Mouse (Mus musculus) monocyte, adult 5-6 weeks (primary cell): Measurements from ENCODE around the gene Flt1. TPM values are rescaled to one million over a fixed set of nuclear protein-coding genes. Genes with fewer than 3 reads are reported as not detected.

Source experiments
- ATAC-seq: fragments of 153-309, 156-312 bp; replicated peaks from 2 replicates; pipeline ENCODE4 v1.8.0; 2017; ENCODE audit warnings: mild to moderate bottlenecking; ENCODE audit not compliant: low TSS enrichment, insufficient number of reproducible peaks, severe bottlenecking, poor library complexity, low FRiP score
- total RNA-seq: library from RNA; stranded (forward); fragments of 200-1000, 200-491, 200-594 nt; gene quantifications from 3 replicates; pipeline ENCODE4 v1.2.3, GENCODE M21; 2017

Gene Flt1
- total RNA-seq, 1 experiment from 2014 or later = 18.7 TPM

DNA sequence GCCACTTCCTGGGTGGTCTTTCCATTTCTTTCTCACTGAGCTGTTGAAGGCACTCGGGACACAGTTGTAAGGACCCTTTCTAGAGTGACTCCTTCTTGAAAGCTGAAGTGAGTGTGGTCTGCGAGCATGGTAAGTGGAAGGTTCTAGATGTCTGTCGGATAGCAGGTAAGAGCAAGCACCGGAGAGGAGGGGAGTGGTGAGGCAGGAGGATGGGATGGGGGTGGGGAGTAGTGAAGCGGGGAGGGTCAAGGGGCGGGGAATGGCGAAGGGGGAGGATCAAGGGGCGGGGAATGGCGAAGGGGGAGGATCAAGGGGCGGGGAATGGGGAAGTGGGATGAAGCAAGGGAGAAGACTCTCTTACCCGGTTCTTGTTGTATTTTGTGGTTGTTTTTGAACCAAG, 91.8 kb downstream of the Flt1 start:
- ATAC-seq = no peak

DNA sequence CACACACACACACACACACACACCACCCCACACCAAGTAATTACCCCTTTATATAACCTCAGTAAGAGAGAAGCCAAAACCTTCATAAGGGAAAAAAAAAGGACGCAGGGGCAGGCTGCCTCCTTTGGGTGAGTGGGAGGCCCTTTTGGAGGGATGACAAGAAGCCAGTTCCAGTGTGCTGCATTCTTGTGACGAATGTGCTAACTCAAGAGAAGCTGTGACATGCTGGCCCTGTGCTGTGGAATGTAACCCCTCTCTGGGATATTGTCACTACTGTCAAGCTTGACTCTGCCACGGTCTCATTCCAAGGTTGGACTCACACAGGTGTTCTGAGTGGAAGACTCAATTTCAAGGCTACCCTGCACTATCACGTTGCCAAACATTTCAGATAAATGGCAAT, 93.1 kb downstream of the Flt1 start:
- ATAC-seq = no peak

DNA sequence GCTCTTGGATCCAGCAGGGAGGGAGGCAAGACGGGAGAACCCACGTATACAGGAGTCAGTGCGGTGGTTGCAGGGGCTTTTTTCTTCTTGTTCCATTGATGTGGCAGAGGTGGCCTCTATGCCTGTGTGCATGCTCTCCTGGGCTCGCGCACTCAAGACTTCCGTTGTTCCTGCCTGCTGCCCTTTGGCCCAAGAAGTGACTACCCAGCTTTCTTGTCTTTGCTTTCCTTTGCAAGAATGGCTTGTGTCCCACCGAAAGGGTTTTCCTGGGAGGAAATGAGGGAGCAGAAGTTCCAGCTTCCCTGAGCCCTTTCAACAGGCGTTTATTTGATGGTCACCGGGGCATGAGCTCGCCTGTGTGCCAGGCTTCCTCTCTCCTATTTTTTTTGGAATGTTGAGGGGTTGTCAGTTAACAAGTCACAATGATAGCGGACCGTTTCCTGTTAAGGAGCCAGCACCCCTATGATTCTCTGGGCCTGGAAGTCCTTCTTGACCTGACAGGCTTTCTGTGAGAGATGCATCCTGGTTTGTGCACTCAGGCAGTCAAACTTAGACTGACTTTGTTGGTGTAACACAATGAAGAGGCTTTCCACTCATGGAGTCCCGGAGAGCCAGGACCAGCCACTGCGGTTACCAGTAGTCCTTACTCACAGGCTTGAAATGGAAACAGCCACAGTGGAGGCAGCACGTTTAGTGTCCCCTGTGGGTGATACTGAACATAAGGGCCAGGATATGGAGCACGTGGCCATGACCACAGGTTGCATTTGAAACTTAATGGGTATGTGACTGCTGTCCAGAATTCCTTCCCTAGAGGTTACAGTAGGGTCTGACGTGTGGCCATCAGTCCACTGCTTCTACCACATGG, 95.2 kb downstream of the Flt1 start:
- ATAC-seq = no peak

DNA sequence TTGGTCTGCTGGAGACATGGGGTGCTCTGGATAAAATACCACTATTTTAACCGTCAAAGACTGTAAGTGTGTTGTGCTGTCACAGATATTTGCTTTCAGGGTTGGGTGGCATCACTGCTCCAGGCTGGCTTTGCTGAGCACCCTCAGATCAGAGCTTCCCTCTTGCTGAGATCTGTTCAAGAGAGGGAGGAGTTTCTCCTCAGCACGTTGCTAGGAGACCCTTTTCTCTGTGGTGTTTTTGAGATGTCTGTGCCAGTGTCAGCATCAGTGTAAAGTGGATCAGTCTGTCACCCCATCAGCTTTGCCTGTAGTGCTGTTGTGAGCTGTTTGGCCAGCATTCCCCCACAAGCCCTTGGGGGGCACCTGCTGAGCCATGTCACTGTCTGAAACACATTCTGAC, 98.9 kb downstream of the Flt1 start:
- no peak for ATAC-seq

DNA sequence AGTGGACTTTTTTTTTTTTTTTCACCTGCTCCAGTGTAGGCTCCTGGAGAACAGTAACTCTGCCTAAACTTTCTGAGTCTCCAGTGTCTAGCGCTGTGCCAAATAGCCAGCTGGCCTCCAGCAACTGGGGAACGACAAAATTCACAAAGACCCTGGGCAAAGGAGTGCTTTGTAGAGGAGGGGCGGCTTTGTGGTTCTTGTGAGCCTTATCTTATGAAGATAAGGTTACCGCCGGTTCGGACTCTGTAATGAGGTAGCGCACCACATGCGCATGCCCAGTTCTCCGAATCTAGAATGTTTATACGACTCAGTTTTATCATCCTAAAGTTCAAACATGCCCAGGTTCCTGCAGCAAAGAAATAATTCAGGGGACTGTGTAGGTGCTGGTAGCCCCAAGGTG, 102.1 kb downstream of the Flt1 start:
- no peak for ATAC-seq

DNA sequence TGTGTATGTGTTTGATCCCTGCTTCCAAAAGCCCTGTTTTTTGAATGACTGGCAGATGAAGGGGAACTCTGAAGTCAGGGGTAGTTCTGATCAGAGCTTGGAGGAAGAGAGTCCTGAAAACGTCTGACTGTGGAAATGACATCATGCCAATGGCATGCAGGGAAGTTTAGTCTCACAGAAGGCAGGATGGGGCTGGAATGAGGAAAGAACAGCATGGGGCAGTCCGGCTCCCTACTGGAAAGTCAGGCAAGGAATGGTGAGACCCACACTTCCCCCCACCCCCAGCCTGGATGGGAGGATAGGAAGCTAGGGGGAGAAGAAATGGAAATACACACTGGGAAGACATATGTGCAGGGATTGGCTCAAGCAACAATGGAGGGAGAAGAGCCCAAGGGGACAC, 105.6 kb downstream of the Flt1 start:
- ATAC-seq = no peak

DNA sequence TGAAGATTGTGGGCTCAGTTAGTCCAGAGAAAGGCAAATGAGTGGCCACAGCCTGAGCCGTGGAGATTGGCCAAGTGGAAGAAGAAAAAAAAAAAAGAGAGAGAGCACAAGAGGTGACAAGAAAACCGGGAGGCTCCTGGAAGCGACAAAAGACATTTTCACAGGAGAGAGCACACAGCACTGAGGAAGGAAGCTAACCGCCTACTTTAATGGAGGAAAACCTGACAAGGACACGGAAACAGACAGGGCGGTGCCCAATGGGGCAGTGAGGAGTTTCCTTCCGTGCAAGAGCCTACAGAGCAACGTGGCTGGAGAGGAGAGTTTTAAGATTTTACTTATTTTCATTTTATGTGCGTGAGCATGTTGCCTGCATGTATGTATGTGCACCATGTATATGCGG, 107.6 kb downstream of the Flt1 start:
- ATAC-seq = no peak

DNA sequence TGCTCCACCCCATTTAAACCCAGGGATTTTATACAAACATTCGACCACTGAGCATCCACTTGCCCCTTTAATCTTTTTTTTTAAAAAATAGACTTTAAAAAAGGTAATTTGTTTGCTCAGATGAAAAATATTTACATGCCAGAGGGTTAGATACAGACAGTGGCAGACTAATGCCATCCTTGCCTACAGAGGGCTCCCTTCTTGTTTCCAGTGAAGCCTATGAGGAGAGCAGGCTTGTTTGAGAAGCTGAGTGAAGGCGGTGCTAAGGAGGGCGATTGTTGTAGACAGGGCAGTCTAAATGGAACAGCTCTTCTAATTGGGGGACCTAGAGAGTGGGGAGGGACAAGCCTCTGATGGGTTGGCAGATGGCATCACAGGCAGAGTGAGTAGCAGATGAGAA, 109.4 kb downstream of the Flt1 start:
- no peak for ATAC-seq

DNA sequence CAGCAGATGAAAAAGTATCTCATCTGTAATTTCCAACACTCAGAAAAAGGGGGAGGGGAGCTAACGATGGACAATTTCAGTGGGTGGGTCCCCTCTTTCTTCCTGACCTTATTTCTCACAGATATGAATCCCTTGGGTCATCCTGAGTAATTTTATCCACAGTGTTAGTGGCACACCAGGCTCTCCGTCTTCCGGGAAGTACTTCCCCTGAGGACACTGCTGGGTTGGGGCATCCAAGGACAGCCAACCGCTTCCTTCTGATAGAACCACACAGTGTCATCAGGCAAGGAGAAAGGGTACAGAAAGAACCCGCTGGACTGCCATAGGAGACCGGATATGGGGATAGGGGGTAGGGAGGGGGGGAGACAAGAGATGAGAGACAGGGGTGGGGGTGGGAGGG, 111.2 kb downstream of the Flt1 start:
- ATAC-seq = no peak

DNA sequence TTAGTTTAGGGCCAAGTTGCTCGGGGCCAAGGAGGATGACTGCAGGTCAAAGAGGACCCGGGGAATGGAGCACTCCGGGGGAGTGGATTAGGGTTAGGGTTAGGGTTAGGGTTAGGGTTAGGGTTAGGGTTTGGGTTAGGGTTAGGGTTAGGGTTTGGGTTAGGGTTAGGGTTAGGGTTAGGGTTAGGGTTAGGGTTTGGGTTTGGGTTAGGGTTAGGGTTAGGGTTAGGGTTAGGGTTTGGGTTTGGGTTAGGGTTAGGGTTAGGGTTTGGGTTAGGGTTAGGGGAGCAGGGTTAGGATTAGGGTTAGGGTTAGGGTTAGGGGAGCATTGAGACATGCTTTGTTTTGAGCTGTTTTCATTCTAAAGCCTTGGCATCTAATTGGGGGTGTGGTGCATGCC, 114.5 kb downstream of the Flt1 start:
- ATAC-seq = peak; percentile 99

DNA sequence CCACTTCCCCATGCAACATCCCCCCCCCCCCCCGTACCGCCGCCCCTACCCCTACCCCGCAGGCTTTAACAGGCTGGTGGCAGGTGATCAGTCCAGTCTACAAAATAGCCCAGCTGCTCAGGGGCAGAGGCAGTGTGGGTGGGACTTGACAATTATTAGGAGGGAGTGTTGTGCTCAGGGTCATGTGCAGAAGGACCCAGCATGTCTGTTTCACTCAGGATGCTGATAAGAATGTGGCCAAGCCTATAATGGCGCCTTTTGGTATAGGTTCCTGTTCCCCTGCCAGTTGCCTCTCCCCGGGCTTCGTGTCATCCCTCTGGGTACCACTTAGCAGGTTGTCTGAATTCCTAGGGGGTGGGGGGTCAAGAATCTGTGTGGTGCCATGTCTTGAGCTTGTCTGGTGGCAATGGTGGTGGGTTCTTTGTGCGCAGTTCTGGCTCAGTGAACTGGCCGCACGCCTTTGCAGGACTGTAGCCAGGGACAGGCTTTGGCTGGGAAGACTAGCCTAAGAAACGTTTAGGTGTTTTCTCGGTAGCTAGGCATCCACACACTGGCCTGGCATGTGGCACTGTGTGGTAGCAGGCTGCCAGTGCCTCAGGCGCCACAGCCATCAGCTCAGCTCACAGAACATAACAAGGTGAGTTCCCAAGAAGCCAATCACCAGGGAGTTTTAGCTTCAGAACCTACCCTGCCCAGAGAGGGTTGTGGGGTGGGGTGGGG, 118.4 kb downstream of the Flt1 start:
- ATAC-seq = no peak

DNA sequence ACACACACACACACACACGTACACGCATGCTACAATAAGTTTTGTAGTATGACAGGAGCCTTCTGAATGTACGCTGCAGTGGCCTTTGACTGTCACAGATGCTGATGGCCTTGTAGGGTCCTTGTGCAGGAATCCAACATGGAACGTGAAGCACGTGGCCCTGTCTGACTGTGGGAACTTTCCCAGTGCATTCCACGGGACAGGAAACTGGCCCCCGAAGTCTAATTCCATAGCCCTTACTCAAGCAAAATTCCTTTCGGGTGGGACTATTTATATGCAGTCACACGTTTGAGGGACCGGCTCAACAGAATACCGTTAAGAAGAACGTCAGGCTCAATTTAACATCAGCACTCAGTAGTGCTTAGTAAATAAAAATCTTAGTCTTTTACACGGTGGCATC, 119.1 kb downstream of the Flt1 start:
- no peak for ATAC-seq

DNA sequence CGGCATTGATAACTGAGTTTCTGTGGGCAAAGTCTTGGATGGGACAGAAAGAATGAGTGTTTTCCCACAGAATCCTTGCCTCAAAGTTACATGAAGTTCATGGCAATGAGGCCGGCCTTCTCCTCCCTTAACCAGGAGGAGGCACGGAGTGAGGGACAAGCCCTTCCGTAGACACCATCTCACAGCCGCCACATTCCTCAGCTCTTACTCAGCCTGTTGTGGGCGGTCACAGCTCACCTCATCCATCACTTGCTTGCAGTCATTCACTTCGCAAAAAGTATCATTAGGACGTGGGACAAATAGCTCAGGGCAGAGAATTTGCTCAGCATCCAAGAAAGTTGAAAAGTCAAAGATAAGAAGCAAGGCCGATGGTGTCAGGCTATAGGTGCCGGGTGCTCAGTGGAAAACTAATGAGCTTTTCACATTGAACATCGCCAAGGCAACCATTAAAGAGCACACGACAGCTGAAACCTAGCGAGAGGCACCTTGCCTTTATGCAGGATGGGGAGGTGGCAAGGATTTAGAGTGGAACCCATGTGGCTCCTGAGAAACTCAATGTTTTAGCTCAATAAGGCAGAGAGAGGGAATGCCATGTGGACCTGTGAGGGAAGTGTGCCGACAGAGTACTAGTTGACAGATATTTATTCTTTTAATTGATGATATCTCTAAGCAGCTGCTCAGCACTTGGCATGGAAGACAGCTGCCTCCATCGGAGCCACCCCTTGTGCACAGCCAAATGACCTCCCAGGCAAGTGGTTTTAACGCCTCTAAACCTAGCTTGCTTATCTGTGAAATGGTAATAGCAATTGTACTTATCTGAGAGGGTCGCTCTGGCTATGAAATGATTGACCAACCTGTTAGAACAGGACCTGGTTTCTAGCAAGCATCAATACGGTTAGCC, 124.1 kb downstream of the Flt1 start:
- no peak for ATAC-seq

DNA sequence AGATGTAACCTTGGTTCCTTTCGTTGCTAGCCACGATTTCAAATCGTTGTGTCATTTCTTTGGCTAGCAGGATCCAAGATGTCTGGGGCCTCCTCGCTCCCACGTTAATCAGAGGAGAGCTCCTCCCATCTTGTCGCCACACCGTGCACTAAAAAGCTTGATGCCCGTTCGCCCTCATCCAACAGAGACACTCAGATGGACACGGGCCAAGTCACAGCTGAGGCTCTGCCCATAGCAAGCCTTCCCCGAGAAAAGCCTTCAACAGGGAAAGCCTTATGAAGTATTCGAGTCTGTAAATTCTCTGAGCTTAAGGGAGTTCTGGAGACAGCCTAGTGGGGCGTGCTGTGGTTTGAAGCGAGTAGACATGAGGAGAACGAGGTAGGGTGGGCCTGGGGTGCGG, 128.0 kb downstream of the Flt1 start:
- no peak for ATAC-seq

DNA sequence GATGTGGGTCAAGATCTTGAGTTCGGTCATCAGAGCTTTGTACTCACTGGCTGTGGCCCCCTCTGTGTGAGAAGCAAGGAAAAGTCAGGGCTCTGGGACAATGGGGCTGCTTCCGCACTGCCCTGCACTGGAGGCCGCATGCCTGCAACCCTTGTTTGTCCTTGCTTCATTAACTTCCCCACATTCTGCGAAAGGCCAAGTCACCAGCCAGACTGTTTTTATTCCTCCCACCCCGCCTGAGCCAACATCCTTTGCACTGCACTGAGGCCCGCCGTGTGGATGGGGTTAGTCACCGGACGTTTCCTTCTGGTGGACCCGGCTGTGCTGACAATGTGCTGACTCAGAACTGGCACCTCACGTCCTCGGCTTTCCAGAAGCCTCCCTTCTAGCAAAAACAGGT, 136.0 kb downstream of the Flt1 start:
- ATAC-seq = no peak

DNA sequence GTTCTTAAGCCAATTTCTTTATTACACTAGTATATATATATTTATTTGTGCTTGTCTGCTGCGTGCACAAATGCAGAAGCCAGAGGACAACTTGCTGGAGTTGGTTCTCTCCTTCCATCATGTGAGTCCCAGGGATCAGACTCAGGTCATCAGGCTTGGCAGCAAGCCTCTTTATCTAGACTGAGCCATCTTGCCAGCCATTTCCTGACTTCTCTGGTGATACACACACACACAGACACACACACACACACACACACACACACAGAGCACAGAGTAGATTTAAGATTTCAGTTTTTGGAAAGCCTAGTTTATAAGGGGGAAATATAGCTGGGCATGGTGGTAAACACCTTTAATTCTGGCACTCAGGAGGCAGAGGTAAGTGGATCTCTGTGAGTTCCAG, 140.7 kb downstream of the Flt1 start:
- no peak for ATAC-seq

DNA sequence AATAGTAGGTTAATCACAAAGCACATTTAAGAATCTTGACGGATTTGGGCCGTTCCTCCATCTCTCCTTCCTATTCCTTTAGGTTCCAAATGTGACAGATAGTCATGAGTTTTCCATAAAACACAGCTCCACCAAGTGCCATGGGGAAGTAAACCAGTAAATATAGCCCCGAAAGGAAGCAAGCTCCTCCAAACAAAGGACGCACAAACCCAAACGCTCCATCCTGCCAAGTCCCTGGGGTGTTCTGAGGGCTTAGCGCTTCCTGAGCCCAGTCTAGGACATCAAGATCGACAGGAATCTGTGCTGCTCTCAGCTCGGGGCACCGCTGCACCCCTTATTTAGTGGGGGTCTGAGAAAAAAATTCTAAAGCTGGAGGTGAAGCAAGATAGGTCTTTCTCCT, 141.2 kb downstream of the Flt1 start:
- ATAC-seq = no peak

DNA sequence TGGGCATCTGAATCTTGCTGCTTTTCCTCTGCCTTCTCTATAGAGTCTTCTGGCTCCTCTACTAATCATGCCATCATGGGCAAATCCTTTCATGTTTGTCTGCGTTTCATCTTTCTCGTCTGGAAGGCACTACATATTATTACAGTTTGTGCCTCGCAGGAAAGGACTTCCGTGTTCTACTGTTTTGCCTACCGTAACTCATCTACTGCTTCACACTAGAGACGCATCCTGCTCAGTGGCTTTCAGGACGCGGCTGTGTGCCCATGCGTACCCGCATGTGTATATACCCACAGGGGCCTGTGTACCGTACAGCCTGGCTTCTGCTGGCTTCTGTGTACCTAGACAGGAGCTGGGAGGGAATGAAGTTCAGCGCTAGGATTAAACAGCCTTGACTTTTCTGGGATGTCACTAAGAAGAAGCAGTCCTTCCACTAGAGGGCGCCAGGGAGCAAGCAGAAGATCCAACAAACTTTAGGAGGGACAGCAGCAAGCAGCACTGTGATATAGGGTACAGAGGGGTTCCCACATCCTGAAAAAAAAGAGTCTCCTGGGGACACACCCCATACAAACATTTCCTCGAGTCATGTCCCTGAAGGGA, 142.0 kb downstream of the Flt1 start:
- peak; percentile 65; the same call in 1 of the 2 replicates for ATAC-seq

DNA sequence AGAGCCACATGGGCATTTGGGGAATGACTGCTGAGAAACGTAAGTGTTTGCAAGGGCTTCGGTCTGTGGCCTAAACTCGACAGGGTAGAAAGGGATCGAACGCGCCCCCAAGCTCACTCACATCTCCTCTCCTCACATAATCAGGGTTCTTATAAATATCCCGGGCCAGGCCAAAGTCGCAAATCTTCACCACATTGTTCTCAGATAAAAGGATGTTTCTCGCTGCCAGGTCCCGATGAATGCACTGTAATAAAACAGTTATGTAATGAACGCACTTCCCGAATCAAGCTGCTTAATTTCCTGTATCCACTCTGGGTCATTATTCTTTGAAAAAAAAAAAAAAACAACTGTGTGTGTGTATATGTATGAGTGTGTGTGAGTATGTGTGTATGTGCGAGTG, 145.6 kb downstream of the Flt1 start:
- no peak for ATAC-seq
